Mouse (Mus musculus): ENCODE data around the gene Ammecr1. TPM values are rescaled to one million over a fixed set of nuclear protein-coding genes. Genes with fewer than 3 reads are reported as not detected.

Gene Ammecr1
- polyA plus RNA-seq, 1 experiment: 0.47 TPM

DNA sequence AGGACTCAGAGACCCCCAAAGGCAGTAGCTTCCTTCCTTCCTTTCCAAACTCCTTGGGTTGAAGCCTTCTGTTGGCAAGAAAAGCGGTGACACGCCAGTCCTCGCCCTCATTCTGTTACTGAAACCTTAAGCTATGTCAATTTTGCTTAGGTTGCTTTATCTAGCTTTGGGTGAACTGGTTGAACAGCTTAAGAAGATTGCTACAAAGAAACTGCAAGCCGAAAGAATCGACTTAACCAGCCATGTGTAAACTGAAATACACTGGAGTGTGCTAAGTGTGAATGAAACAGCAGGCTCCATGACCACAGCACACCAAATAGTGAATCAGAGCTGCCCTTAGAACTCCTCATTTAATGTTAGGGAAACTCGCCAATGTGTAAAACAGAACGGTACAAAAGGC lies 80.6 kb downstream of the Ammecr1 start:
- no peaks in the 10 kb centered on the region for H3K27me3 ChIP-seq (replicated peaks; ENCODE audit: control insufficient read depth, insufficient read depth, low read length)
- no peak for DNase-seq
- TF ChIP-seq POLR2A (IDR thresholded peaks at IDR 0.05; ENCODE audit: low read depth, low read length) (no peak), CTCF (conservative IDR thresholded peaks at IDR 0.05; ENCODE audit: insufficient read depth, insufficient read length, low read depth, low read length) (no peak)
- H3K27ac ChIP-seq (ENCODE audit: insufficient read depth, low read depth, low read length): no peak overlapping the region
- H3K36me3 ChIP-seq (ENCODE audit: control insufficient read depth, insufficient read depth, low read length): no peaks in the 10 kb centered on the region
- H3K4me3 ChIP-seq (ENCODE audit: insufficient read depth, low read depth, low read length): no peak overlapping the region
- WGBS: 89% methylated on average over 7 of the region's 7 CpGs
- H3K4me1 ChIP-seq (ENCODE audit: control insufficient read depth, insufficient read depth, low read length): no peaks in the 10 kb centered on the region

DNA sequence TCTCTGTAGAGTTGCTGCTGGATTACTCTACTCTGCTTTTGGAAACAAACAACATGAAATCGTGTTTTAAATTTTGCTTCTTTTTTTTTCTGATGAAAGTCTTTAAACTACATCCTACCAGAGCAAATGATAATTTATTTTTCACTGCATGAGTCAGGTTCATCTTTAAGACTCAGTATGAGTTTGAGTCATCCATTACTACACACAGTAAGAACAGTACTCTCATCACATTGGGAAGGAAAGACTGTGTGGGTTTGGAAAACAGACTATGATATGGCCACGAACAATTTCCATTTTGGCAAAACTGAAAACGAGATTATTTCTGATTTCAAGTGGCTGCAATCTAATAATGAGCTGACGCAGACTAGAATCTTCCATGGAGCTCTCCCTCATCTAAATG lies 82.9 kb downstream of the Ammecr1 start:
- Histone ChIP-seq H3K27me3 (replicated peaks; ENCODE audit: control insufficient read depth, insufficient read depth, low read length) (no peaks in the 10 kb centered on the region), H3K4me1 (ENCODE audit: control insufficient read depth, insufficient read depth, low read length) (no peaks in the 10 kb centered on the region), H3K36me3 (ENCODE audit: control insufficient read depth, insufficient read depth, low read length) (no peaks in the 10 kb centered on the region), H3K27ac (ENCODE audit: insufficient read depth, low read depth, low read length) (no peak overlapping the region), H3K4me3 (ENCODE audit: insufficient read depth, low read depth, low read length) (no peak overlapping the region)
- 93% methylated on average over 4 of the region's 4 CpGs for WGBS
- no peak for DNase-seq
- TF ChIP-seq POLR2A (IDR thresholded peaks at IDR 0.05; ENCODE audit: low read depth, low read length) (no peak), CTCF (conservative IDR thresholded peaks at IDR 0.05; ENCODE audit: insufficient read depth, insufficient read length, low read depth, low read length) (no peak)

- Histone ChIP-seq H3K27ac (ENCODE audit: insufficient read depth, low read depth, low read length) (no peak overlapping the region), H3K4me3 (ENCODE audit: insufficient read depth, low read depth, low read length) (no peak overlapping the region), H3K36me3 (ENCODE audit: control insufficient read depth, insufficient read depth, low read length) (no peaks in the 10 kb centered on the region), H3K27me3 (replicated peaks; ENCODE audit: control insufficient read depth, insufficient read depth, low read length) (no peaks in the 10 kb centered on the region), H3K4me1 (ENCODE audit: control insufficient read depth, insufficient read depth, low read length) (no peaks in the 10 kb centered on the region)
- 75% methylated on average over 5 of the region's 5 CpGs for WGBS
- DNase-seq: no peak
- TF ChIP-seq POLR2A (IDR thresholded peaks at IDR 0.05; ENCODE audit: low read depth, low read length) (no peak), CTCF (conservative IDR thresholded peaks at IDR 0.05; ENCODE audit: insufficient read depth, insufficient read length, low read depth, low read length) (no peak)
Observed at GRCm38 (mm10) chrX:142882255-142882654, 84.3 kb downstream of the Ammecr1 start.

- 72% methylated on average over 2 of the region's 2 CpGs for WGBS
- Histone ChIP-seq H3K4me3 (ENCODE audit: insufficient read depth, low read depth, low read length) (no peak overlapping the region), H3K4me1 (ENCODE audit: control insufficient read depth, insufficient read depth, low read length) (no peaks in the 10 kb centered on the region; the same call in 1 of the 2 replicates), H3K36me3 (ENCODE audit: control insufficient read depth, insufficient read depth, low read length) (no peaks in the 10 kb centered on the region), H3K27me3 (replicated peaks; ENCODE audit: control insufficient read depth, insufficient read depth, low read length) (no peaks in the 10 kb centered on the region), H3K27ac (ENCODE audit: insufficient read depth, low read depth, low read length) (no peak overlapping the region)
- TF ChIP-seq POLR2A (IDR thresholded peaks at IDR 0.05; ENCODE audit: low read depth, low read length): no peak
- no peak for TF ChIP-seq CTCF (conservative IDR thresholded peaks at IDR 0.05; ENCODE audit: insufficient read depth, insufficient read length, low read depth, low read length)
- DNase-seq: no peak
Observed at GRCm38 (mm10) chrX:142869844-142870243, 96.7 kb downstream of the Ammecr1 start.

GRCm38 (mm10) chrX:142848032-142848431 lies 118.5 kb downstream of the Ammecr1 start:
- no peak for DNase-seq
- H3K36me3 ChIP-seq (ENCODE audit: control insufficient read depth, insufficient read depth, low read length): no peaks in the 10 kb centered on the region
- H3K27ac ChIP-seq (ENCODE audit: insufficient read depth, low read depth, low read length): no peak overlapping the region
- H3K4me3 ChIP-seq (ENCODE audit: insufficient read depth, low read depth, low read length): no peak overlapping the region
- H3K4me1 ChIP-seq (ENCODE audit: control insufficient read depth, insufficient read depth, low read length): no peaks in the 10 kb centered on the region
- H3K27me3 ChIP-seq (replicated peaks; ENCODE audit: control insufficient read depth, insufficient read depth, low read length): no peaks in the 10 kb centered on the region
- no peak for TF ChIP-seq POLR2A (IDR thresholded peaks at IDR 0.05; ENCODE audit: low read depth, low read length)
- TF ChIP-seq CTCF (conservative IDR thresholded peaks at IDR 0.05; ENCODE audit: insufficient read depth, insufficient read length, low read depth, low read length): no peak
- 84% methylated on average over 9 of the region's 9 CpGs for WGBS

DNA sequence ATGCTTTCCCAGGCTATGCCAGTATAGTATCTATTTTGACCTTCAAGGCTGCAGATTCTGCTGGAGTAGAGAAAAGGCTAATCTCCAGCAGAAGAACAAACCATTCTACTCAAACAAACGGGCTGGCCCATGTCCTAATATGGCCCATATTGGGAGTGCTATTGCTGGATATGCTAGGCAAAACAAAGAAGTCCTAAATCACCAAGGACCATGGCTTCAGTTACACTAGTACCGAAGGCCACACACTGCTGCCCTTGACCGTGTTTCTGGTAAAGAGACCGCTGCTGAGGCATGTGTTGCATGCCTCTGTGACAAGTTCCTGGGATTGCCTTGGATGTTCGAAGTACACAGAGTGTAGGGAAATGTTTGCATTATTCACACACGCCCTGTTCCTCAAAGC lies 120.3 kb downstream of the Ammecr1 start:
- Histone ChIP-seq H3K4me3 (ENCODE audit: insufficient read depth, low read depth, low read length) (no peak overlapping the region), H3K27me3 (replicated peaks; ENCODE audit: control insufficient read depth, insufficient read depth, low read length) (no peaks in the 10 kb centered on the region), H3K27ac (ENCODE audit: insufficient read depth, low read depth, low read length) (no peak overlapping the region), H3K36me3 (ENCODE audit: control insufficient read depth, insufficient read depth, low read length) (no peaks in the 10 kb centered on the region), H3K4me1 (ENCODE audit: control insufficient read depth, insufficient read depth, low read length) (no peaks in the 10 kb centered on the region)
- 54% methylated on average over 6 of the region's 6 CpGs for WGBS
- no peak for DNase-seq
- no peak for TF ChIP-seq POLR2A (IDR thresholded peaks at IDR 0.05; ENCODE audit: low read depth, low read length)
- no peak for TF ChIP-seq CTCF (conservative IDR thresholded peaks at IDR 0.05; ENCODE audit: insufficient read depth, insufficient read length, low read depth, low read length)

- Histone ChIP-seq H3K27me3 (replicated peaks; ENCODE audit: control insufficient read depth, insufficient read depth, low read length) (no peaks in the 10 kb centered on the region), H3K4me1 (ENCODE audit: control insufficient read depth, insufficient read depth, low read length) (no peaks in the 10 kb centered on the region), H3K27ac (ENCODE audit: insufficient read depth, low read depth, low read length) (no peak overlapping the region), H3K4me3 (ENCODE audit: insufficient read depth, low read depth, low read length) (no peak overlapping the region), H3K36me3 (ENCODE audit: control insufficient read depth, insufficient read depth, low read length) (no peaks in the 10 kb centered on the region)
- no peak for DNase-seq
- TF ChIP-seq POLR2A (IDR thresholded peaks at IDR 0.05; ENCODE audit: low read depth, low read length) (no peak), CTCF (conservative IDR thresholded peaks at IDR 0.05; ENCODE audit: insufficient read depth, insufficient read length, low read depth, low read length) (no peak)
- WGBS: 92% methylated on average over 4 of the region's 4 CpGs
Observed at GRCm38 (mm10) chrX:142841916-142842315, 124.6 kb downstream of the Ammecr1 start.

DNA sequence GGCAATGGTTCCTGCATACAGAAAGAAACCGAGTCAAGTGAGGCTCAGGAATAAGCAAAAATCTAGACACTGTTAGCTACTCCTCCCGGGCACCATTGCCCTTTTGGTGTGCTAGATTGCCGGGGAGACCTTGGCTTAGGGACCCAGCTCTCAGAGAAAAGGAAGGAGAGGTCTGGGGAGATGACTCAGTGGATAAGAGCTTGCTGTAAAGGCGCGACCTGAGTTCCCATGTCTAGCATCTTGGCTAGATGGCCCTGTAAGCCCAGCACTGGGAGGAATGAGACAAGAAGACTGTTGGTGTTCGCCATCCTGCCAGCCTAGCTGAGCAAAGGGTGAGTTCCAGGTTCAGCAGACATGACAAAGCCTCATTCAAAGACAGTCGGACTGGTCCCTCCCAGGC lies 127.1 kb downstream of the Ammecr1 start:
- 93% methylated on average over 7 of the region's 7 CpGs for WGBS

More for the DNA sequence above, 127.1 kb downstream of the Ammecr1 start:
- Histone ChIP-seq H3K4me1 (ENCODE audit: control insufficient read depth, insufficient read depth, low read length) (no peaks in the 10 kb centered on the region), H3K27me3 (replicated peaks; ENCODE audit: control insufficient read depth, insufficient read depth, low read length) (no peaks in the 10 kb centered on the region), H3K4me3 (ENCODE audit: insufficient read depth, low read depth, low read length) (no peak overlapping the region), H3K36me3 (ENCODE audit: control insufficient read depth, insufficient read depth, low read length) (no peaks in the 10 kb centered on the region), H3K27ac (ENCODE audit: insufficient read depth, low read depth, low read length) (no peak overlapping the region)
- TF ChIP-seq POLR2A (IDR thresholded peaks at IDR 0.05; ENCODE audit: low read depth, low read length) (no peak), CTCF (conservative IDR thresholded peaks at IDR 0.05; ENCODE audit: insufficient read depth, insufficient read length, low read depth, low read length) (no peak)
- DNase-seq: no peak
